Mouse (Mus musculus) right cerebral cortex, postnatal 4 days (tissue): Measurements from ENCODE around the gene Pop5.

Source experiments
- DNase-seq: peaks from one replicate; pipeline ENCODE4 v3.0.0-alpha.2; 2022

Gene Pop5

GRCm38 (mm10) chr5:115215273-115216185 lies 20.1 kb upstream of the Pop5 start:
- DNase-seq, result no peak

- no peak for DNase-seq
These were observed 17.6 kb upstream of the Pop5 start for GRCm38 (mm10) chr5:115217998-115218397.

GRCm38 (mm10) chr5:115220931-115221640 lies 14.6 kb upstream of the Pop5 start:
- DNase-seq, result peak; percentile 15

GRCm38 (mm10) chr5:115222485-115222884 lies 13.2 kb upstream of the Pop5 start:
- no peak for DNase-seq

- no peak for DNase-seq
These were observed 4.6 kb upstream of the Pop5 start for GRCm38 (mm10) chr5:115230830-115231551.

- no peak for DNase-seq
These were observed 4.0 kb upstream of the Pop5 start for GRCm38 (mm10) chr5:115231552-115232120.

- DNase-seq, result no peak
These were observed 3.1 kb upstream of the Pop5 start for GRCm38 (mm10) chr5:115232516-115232915.

GRCm38 (mm10) chr5:115233031-115233780 lies 2.4 kb upstream of the Pop5 start:
- no peak for DNase-seq

- DNase-seq, result no peak
These were observed 1.1 kb upstream of the Pop5 start for GRCm38 (mm10) chr5:115234519-115234918.

- DNase-seq, result peak; percentile 73
These were observed 289 bp upstream of the Pop5 start for GRCm38 (mm10) chr5:115235323-115235771.

GRCm38 (mm10) chr5:115237803-115238728 lies 2.4 kb downstream of the Pop5 start:
- DNase-seq, result peak; percentile 84

- DNase-seq, result no peak
These were observed 3.1 kb downstream of the Pop5 start for GRCm38 (mm10) chr5:115238729-115239195.

GRCm38 (mm10) chr5:115240191-115240590 lies 4.6 kb downstream of the Pop5 start:
- DNase-seq, result no peak

- DNase-seq, result no peak
These were observed 19.8 kb downstream of the Pop5 start for GRCm38 (mm10) chr5:115255472-115255871.

- no peak for DNase-seq
These were observed 21.4 kb downstream of the Pop5 start for GRCm38 (mm10) chr5:115256909-115257546.

- no peak for DNase-seq
These were observed 24.7 kb downstream of the Pop5 start for GRCm38 (mm10) chr5:115260356-115260755.

- no peak for DNase-seq
These were observed 25.5 kb downstream of the Pop5 start for GRCm38 (mm10) chr5:115261141-115261540.

GRCm38 (mm10) chr5:115261880-115262279 lies 26.2 kb downstream of the Pop5 start:
- no peak for DNase-seq

GRCm38 (mm10) chr5:115262502-115263291 lies 27.1 kb downstream of the Pop5 start:
- no peak for DNase-seq
